Comparison of ENCODE assay signal across 25 mouse cellular contexts in genomic region chr17:53869931-53870330, GRCm38 (mm10). TPM values are rescaled to one million over a fixed set of nuclear protein-coding genes. Genes with fewer than 3 reads are reported as not detected.
DNase-seq lines count a peak whose midpoint lies in the region; TF ChIP-seq lines count a peak whose summit lies in the region.
"Had no signal": no experiment of that assay in that cellular context is flagged by ENCODE, and none has a peak within 500 bp of the region (broad histone marks: within the 10 kb centered on the region; RNA-seq: fewer than 3 reads in every experiment).

No protein-coding gene starts in this region.

- no peaks in the 10 kb centered on the region for H3K36me3 ChIP-seq in kidney, adult 2 months (ENCODE audit: control insufficient read depth, insufficient read depth, low read length)
- no peaks in the 10 kb centered on the region for H3K36me3 ChIP-seq in liver, adult 2 months (ENCODE audit: control insufficient read depth, insufficient read depth, low read length)
- H3K36me3 ChIP-seq: G1E had no signal

- TF ChIP-seq POLR2A in kidney, adult 2 months (IDR thresholded peaks at IDR 0.05; ENCODE audit: low read depth, low read length): no peak
- TF ChIP-seq POLR2A in liver, adult 2 months (IDR thresholded peaks at IDR 0.05; ENCODE audit: extremely low read depth, insufficient read depth, low read length): no peak

- H3K4me3 ChIP-seq in kidney, adult 2 months (ENCODE audit: insufficient read depth, low read depth, low read length): no peak overlapping the region
- H3K4me3 ChIP-seq in liver, adult 2 months (ENCODE audit: insufficient read depth, low read depth, low read length): no peak overlapping the region

- no peaks in the 10 kb centered on the region for H3K27me3 ChIP-seq in kidney, adult 2 months (replicated peaks; ENCODE audit: control insufficient read depth, insufficient read depth, low read length)
- no peaks in the 10 kb centered on the region for H3K27me3 ChIP-seq in liver, adult 2 months (ENCODE audit: control insufficient read depth, insufficient read depth, low read length)
- H3K27me3 ChIP-seq: CH12.LX, Patski had no signal

- peak; percentile 68 for DNase-seq in kidney, adult 2 months
- DNase-seq in kidney, postnatal 14 days: no peak
- DNase-seq in kidney, adult 9 months: peak; percentile 68
- DNase-seq in kidney, adult 11 months: no peak
- peak; percentile 82 for DNase-seq in liver, adult 2 months (ENCODE audit: extremely low read depth, low read depth, low spot score)
- DNase-seq in liver: no peak
- DNase-seq: adrenal gland, adult 2 months; adrenal gland, adult 8-10 months; adrenal gland, postnatal 10 days; adrenal gland, postnatal 14 days; adrenal gland, postnatal 25 days; adrenal gland, postnatal 36 days; B cell, adult 2 months; cerebellum, adult 11 months; cerebellum, adult 11-12 months; cerebellum, adult 18-20 months had no signal

- H3K4me1 ChIP-seq in kidney, adult 2 months (ENCODE audit: control insufficient read depth, insufficient read depth, low read length): peaks cover 3% of the 10 kb centered on the region
- peaks cover 6% of the 10 kb centered on the region; the same call in 1 of the 2 replicates for H3K4me1 ChIP-seq in liver, adult 2 months (ENCODE audit: control insufficient read depth, insufficient read depth, low read length)

- H3K79me2 ChIP-seq in liver, adult 2 months (ENCODE audit: control insufficient read depth, insufficient read depth, low read length): no peaks in the 10 kb centered on the region

- H3K9ac ChIP-seq in liver, adult 2 months (ENCODE audit: low read depth, low read length): no peak overlapping the region

- H3K27ac ChIP-seq in kidney, adult 2 months (ENCODE audit: insufficient read depth, low read depth, low read length): no peak overlapping the region; the same call in 1 of the 2 replicates
- no peak overlapping the region for H3K27ac ChIP-seq in liver, adult 2 months (replicated peaks; ENCODE audit: insufficient read depth, low read depth, low read length)

- no peak for TF ChIP-seq CTCF in kidney, adult 2 months (conservative IDR thresholded peaks at IDR 0.05; ENCODE audit: insufficient read depth, insufficient read length, low read depth, low read length)
- no peak for TF ChIP-seq CTCF in liver, adult 2 months (IDR thresholded peaks at IDR 0.05; ENCODE audit: low read depth, low read length)

RNA-seq across cellular contexts. Expression of gene Sult1c2, which starts 23.8 kb away (rescaled TPM):
- polyA plus RNA-seq in kidney, adult 2 months (2012; rRNA removed): 77.9 and 94.0 TPM in 2 replicates
- total RNA-seq in liver, adult 2 months (2014; rRNA removed): 14.5 and 14.6 TPM in 2 replicates
- polyA plus RNA-seq in liver, adult 2 months (2012; rRNA removed): 2.1 and 3.1 TPM in 2 replicates
- total RNA-seq: CH12.LX, ES-E14, MEL had no signal
- polyA plus RNA-seq: activated CD4-positive, CD25-positive, alpha-beta regulatory T cell, adult 4 months; adrenal gland, adult 2 months; brain, embryonic 14.5 days; C2C12; CD4-positive, CD25-positive, alpha-beta regulatory T cell, adult 4 months; G1E had no signal

Comparison
In these comparisons a context has a peak if more than half of its experiments do, and no peak if none do; other contexts are left out.
1. DNase-seq: peak in kidney, adult 2 months (single experiment), kidney, adult 9 months (single experiment) and liver, adult 2 months (single experiment); none in kidney, postnatal 14 days (single experiment), kidney, adult 11 months (single experiment) and liver (single experiment).
2. RNA of gene Sult1c2, which starts 23.8 kb away (polyA plus RNA-seq): 77.9 to 94.0 TPM in kidney, adult 2 months; 2.1 to 3.1 TPM in liver, adult 2 months; every median in the first group is over 10 times any median in the second.